Mouse (Mus musculus) thymus, adult 18-20 months (tissue): ENCODE data around the gene Mapkap1.
A peak's percentile ranks its signal among the peaks of the same experiment; 100 is the strongest.

Experiments used
- DNase-seq, 2 experiments: peaks; one replicate each; pipeline ENCODE4 v3.0.0; 2022; ENCODE audit warnings: mixed read lengths in 2 of 2

The Mapkap1 gene

GRCm38 (mm10) chr2:34406601-34407464 lies at the start of gene Mapkap1:
Gene Mapkap1 (plus strand): TSS chr2:34406771.
- DNase-seq = peak; percentile 98 to 99

GRCm38 (mm10) chr2:34363678-34364077 lies 42.9 kb upstream of the Mapkap1 start:
- DNase-seq = no peak

DNA sequence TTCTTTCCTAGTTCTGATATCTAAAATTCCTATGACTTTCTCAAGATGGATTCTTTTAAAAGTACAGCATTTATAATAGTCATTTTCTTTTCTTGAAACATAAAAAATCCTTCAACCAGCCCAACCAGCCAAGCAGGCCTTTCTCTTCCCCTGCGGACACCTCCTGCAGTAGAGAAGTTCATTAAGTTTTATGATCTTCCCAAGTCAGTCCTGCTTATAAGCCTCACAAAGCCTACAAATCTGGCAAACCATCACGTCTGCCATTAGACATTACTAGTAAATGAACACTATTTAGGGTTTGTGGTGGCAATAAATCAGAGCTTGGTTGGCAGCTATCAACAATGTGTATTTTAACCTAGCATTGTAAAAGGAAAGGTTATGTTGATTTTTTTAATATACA lies 39.5 kb upstream of the Mapkap1 start:
- no peak for DNase-seq

DNA sequence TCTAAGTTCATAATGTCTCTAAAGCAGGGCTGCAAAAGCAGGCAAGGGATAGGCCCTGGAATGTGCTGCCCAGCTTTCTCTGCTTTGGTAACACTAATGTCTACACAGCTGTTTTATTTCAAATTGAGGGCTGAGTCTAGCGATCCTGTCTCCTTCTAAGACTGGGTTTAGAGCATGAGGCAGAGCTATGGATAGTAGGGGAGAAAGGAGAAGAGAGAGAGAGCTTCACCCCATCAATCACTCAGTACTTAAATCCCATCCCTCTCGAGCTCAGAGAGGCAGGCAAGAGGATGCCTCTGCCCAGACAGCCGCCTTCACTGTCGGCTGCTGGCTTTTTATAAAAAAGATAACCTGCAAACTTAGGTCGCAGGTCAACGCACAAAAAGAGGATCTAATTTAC lies 38.2 kb upstream of the Mapkap1 start:
- no peak for DNase-seq

DNA sequence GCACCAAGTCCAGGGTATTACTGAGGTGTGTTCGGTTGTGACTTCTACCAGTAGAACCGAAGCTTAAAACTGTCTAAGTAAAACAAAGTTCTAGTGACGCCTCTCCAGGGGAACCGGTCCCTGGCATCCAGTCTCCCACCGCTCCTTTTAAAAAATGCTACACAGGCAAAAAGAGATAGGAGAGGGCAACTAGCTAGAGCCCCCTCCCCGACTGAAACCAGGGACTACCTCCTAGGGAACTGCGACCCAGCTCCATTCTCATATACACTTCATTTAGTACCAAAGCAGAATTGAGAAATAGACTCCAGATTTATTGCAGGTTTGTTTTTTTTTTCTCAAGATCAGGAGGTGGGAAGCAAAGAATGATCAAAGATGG lies 36.2 kb upstream of the Mapkap1 start:
- DNase-seq = no peak

DNA sequence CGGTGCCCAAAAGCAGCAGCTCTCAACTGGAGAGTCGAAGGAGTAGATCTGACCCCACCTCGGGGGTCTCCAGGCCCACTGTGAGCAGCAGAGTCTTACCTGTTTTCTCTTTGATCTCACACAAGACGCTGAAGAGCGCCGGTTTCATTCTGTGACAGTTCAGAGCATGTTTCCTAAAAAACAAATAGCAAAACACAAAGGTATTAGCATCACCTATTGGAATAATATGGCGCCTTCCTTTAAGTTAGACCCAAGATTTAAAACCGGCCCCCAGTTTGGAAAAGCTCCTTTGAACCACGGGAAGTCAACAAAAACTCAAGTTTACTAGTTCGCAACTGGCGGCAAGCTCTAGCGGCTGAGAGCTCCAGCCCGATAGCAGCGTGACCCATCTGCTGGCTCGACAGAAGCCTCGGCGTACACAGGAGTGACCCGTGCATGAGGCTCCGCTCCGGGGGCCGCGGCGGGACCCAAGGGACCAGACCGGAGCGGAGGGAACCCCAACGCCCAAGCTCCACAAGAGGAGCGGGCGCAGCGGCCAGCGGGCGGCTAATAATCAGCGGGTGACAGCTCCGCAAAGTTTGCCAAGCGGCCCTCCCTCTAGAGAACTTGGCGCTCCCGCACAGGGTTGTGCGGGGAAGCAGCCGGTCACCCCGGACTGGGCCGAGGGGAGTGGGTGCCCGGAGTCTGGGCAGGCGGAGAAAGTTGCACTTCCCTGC lies 35.7 kb upstream of the Mapkap1 start:
- DNase-seq = peak; percentile 5 to 6

- DNase-seq = peak; percentile 23 to 33
Observed at GRCm38 (mm10) chr2:34371441-34372304, 34.9 kb upstream of the Mapkap1 start.

GRCm38 (mm10) chr2:34372305-34373301 lies 34.0 kb upstream of the Mapkap1 start, which contains the start of gene Pbx3:
Gene Pbx3 (minus strand): TSS chr2:34373142.
- peak; percentile 87 to 88 for DNase-seq

DNA sequence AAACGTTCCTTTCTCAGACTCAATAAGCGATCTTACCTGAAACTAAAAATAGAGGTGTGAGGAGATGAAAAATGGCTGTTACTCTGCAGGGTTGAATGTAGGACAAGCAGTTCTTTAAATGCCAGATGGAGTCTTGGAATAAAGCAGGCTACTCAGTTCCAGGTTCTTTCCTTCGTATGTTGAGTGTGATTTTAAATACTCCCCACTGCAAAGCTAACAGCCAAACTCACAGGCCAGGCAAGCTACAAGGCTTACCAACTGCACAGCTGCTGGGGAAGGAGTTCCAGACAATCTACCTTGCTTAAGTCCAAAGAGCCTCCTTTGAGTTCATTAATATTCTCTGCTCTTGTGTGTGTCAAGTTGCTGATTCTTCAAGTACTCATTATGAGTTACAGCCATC lies 32.7 kb upstream of the Mapkap1 start:
- DNase-seq = no peak

DNA sequence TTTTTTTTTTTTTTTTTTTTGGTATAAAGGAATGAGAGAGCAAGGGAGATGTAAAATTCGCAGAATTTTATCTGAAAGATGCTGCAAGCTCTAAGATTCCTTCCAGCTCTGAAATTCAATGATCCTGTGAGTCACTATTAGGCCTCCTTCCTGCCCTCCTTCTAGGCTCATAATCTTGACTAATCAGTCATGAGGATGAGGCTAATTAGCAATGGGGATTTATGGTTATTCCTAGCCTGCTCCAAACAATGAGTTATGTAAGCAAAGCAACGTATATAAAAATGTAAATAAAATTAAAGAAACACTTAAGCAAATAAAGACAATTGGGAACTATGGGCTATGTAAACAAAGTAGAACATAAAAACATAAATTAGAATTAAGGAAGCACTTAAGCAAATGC lies 32.2 kb upstream of the Mapkap1 start:
- DNase-seq = no peak

DNA sequence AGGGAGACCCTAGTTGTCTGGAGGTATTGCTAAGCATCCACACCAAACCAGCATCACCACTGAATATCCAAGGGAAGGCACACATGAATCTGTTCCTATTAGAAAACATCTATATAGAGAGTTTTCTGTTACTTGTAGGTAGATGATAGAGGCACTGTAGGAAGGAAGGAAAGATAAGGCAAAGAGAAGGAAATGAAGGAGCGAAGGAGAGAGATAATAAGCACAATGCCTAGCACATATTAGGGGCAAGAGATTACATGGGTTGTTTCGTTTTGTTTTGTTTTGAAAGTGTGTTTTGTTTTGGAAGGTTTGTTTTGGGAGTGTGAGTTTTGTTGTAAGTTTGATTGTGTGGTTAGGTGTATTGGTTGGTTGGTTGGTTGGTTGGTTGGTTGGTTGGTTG lies 27.6 kb upstream of the Mapkap1 start:
- no peak for DNase-seq

- no peak for DNase-seq
Observed at GRCm38 (mm10) chr2:34399535-34399934, 7.0 kb upstream of the Mapkap1 start.

DNA sequence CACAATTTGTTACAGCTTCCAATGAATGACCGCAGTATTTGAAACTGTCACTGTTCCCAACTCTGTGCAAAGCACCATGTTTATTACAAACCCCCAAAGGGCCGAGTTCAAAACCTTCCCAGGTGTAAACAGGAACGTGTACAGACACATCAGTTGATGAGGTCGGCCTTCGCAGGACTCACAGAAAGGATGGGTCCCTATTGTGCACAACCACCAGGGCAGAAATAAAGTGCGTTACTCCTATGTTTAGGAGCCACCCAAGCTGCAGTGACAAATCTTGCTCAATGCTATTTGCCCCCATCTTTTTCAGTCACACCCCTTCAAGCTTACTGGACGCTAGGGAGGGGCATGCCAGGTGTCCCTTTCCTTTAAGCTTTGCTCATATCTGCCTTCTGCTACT lies 1.0 kb downstream of the Mapkap1 start:
- DNase-seq = no peak

DNA sequence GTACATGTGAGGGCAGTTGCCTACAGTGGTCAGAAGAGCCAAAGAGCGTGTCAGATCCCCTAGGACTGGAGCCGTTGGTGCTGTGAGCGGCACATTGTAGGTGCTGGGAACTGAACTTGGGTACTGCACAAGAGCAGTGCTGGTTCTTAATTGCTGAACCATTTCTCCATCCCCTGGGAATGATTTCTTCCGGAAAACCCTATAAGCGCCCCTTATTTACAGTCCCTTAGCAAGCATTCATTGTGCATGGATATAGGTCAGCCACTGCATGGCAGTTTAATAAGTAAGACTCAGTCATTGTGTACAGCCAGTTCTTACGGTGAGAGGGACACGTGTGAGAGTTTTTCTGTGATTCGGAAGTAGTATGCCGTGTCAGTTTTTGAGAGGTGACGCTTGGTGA lies 1.8 kb downstream of the Mapkap1 start:
- DNase-seq = no peak

- no peak for DNase-seq
Observed at GRCm38 (mm10) chr2:34409741-34410340, 3.3 kb downstream of the Mapkap1 start.

- no peak for DNase-seq
Observed at GRCm38 (mm10) chr2:34420256-34420655, 13.7 kb downstream of the Mapkap1 start.

- DNase-seq = no peak
Observed at GRCm38 (mm10) chr2:34424186-34424585, 17.6 kb downstream of the Mapkap1 start.

GRCm38 (mm10) chr2:34425573-34426223 lies 19.1 kb downstream of the Mapkap1 start:
- no peak for DNase-seq

DNA sequence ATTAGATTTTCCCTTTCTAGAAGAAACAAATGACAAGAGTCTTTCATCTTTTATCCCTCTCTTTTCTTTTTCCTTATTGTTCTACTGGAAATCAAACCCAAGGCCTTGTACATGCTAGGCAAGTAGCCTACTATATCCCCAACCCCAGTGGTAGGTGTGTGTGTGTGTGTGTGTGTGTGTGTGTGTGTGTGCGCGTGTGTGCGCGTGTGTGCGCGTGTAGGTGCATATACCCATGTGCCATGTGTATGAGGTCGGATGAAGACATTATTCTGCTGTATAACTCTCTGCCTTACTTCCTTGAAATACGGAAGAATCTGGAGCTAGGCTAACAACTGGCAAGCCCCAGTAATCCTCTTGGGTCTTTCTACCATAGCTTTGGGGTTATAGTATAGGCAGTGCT lies 24.1 kb downstream of the Mapkap1 start:
- DNase-seq = no peak

DNA sequence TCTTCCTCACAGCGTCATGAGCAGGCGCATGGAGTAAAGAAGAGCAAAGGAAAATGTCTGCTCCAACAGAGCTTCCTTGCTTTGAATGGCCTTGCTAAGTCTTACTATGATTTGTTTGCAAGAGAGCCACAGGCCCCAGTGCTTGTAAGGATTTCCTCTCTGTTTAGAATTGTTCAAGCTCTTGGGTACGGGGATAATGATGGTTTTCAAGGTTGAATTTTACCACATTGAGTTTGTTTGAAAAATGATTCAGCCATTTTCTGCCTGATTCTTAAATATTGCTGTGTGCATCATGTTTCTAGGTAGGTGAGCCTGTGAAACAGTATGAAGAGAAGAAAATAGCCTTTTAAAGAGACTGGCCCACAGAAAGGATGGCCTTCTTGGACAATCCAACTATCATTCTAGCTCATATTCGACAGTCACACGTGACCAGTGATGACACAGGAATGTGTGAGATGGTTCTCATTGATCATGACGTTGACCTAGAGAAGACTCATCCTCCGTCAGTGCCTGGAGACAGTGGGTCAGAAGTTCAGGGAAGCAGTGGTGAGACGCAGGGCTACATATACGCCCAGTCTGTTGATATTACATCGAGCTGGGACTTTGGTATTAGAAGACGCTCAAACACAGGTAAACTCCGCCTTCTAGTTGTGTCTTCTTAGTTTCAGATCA lies 25.3 kb downstream of the Mapkap1 start:
- no peak for DNase-seq
